Mouse (Mus musculus) liver, adult (tissue): Measurements from ENCODE around the gene Arhgef15.

Experiments used
- GATA4 ChIP-seq: IDR thresholded peaks from 2 replicates; pipeline ENCODE4 v1.6.1; 2014; ENCODE audit warnings: mild to moderate bottlenecking, low read length; ENCODE audit not compliant: insufficient replicate concordance

Gene Arhgef15

DNA sequence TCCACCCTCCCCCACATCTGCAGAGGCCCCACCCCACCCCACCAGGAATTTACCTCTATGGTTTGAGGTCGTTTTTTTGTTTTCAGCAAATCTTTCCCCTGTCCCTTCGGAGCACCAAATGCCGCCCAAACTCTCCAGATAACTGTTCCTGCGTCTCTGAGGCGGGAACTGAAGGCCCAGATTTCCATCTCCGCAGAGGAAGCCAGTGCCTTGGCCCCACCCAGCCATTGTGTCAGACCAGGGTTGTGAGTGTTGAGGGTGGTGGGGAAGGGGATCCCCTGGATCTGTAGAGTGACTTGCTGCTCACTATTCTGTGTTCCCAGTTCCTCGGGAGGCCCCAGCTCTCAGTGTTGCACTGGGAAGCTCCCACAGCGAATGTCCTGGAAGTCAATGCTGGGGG is at the start of gene Arhgef15:
Gene Arhgef15 (minus strand): TSS at position 173 of the 400 bp plus-strand sequence.
- no peak; the same call in 1 of the 2 replicates for TF ChIP-seq GATA4

DNA sequence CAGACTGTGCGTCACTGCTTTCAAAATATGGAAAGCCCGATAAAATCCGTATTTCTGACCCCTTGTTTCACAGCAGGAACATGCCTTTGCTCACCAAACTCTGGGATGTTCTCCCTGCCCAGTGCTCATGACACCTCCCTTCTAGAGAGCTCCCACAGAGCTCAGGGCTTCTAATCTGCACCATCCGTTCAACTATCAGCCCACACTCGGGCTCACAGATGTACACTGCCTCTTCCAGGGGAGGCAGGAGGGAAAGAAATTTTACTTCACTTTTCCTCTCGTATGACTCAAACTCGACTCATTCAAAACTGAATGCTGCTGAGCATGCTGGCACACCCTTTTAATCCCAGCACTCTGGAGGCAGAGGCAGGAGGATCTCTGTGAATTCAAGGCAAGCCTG is 47.9 kb upstream of the Arhgef15 start:
- TF ChIP-seq GATA4: no peak

DNA sequence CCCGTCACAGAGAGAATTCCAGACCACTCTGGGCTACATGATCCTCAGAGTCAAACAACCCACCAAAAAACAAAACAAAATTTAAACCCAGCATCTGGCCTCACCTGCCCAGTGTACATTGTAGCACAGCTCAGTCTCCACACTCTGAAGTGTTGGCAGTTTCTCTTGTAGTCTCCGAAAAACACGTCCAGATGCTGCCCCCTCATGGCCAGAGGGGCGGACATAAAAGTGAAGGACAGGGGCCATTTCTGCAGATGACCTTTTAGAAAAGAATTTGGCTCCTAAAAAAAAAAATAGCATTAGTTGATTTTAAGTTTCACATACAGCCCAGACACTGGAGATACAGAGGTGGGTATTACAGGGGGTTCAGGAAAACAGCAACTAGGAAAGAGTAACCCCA is 46.3 kb upstream of the Arhgef15 start:
- TF ChIP-seq GATA4: no peak

DNA sequence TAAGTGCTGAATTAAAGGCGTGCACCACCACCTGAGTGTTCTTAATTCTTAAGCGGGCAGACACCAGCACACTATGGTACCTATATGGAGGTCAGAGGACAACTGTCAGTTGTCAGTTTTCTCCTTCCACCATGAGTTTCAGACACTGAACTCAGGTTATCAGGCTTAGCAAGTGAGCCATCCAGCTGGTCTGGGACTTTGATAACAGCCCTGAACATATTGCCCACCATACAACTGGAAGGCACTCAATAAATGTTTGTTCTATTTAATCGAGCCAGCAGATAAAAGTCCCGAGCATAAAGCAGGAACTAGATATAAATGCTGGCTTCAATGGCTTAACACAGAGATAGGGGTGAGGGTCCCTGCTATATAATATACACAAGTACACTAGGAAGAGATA is 39.8 kb upstream of the Arhgef15 start:
- no peak for TF ChIP-seq GATA4

DNA sequence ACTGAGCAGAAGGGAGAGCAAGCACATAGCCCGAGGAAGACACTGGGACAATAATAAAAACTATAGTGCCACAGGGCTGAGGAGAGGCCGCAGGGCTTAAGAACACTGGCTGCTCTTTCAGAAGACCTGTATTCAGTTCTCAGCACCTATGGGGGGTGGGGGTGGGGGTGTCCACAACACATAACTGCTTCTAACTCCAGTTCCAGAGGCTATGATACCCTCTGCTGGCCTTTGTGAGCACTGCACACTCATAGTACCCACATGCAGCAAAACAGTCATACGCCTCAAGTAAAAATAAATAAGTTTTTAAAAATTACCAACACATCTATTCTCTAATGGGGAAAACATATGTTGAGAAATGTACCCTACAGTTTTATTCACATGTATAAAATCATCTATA is 37.1 kb upstream of the Arhgef15 start:
- TF ChIP-seq GATA4: no peak

DNA sequence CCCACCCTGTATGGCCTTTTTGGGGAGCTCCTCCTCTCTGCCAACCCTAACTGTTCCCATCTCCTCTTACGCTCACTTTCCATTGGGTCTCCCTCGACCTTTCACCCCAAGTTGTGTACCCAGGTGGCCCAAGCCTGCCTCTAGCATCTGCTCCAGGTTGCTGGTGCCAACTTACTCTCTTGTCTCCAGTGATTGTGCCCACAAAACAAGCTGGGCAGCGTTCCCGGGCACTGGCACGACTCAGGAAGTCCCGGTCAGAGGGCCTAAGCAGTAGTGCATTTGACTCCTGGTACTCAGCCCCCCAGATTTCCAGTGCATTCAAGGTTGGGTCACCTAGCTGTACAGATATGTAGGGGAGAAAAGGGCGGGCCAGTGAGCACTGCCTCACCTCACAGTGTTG is 35.8 kb upstream of the Arhgef15 start:
- no peak for TF ChIP-seq GATA4

DNA sequence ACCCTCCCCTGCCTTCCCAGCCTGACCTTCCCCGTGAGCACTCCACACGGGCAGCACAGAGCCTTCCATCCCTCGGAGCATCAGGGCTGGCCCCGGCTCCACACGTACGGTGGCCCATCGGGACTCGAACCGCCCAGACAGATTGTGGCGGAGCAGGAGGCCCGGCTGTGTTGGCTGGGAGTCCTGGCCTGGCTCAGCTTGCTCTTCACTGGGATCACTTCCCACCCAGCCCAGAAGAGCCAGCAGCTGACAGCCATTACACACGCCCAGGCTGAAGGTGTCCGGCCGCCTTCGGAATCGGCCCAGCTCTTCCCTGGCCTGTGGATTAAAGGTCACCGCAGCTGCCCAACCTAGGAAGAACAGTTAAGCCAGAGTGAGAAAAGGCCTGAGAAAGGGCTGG is 31.1 kb upstream of the Arhgef15 start:
- no peak for TF ChIP-seq GATA4

DNA sequence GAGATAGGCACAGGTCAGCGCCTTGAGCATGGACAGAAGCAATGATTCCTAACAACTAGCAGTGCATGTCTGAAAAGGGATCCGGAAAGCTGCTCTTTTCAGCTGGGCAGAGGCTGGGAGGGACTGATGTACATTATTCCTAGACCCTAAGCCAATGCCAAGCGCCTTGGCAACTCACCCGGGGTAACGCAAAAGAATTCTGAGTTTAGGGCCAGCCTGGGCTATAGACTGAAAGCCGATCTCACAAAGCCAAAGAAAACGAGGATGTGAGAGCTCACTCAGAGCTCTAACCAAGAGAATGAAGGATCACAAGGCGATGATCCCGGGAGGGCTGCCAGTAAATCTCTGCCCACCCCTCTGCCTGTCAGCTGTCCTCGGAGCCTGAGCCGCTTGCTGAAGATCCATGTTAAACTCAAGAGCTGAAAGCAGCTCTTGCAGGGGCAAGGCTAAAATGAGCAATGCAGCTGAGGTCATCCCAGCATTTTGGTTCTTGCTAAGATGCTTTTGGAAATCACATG is 30.1 kb upstream of the Arhgef15 start:
- TF ChIP-seq GATA4: no peak

DNA sequence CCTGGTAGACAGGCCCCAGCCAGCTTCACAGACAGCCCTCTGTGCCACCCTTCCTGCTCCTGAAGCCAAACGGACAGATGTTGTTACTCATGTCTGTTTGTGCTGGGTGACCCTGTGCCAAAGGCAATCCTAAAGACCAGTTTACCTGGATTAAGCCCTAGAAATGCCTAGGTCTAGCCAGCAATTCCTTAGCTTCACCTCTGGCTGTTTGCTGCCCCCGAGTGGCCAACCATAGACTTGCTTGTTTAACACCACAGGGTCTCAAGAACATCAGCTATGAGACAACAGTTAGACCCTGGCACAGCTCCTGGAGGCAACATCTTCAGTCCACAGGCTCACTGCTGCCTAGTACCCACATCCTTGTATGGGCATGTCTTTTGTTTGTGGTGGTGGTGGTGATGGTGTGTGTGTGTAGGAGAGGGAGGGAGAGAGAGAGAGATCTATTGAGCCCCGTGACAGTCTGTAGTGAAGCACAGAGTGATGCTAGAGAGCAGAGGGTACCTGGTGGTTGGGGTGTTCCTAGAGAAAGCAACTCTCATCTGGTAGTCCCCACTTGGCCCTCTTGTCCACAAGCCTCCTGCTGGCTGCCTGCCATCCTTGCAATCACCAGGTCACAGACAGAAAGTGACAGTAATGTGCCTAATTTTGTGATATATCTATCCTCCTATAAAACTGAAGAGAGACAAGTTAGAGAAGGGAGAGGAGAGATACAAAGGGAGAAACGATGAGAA is 25.5 kb upstream of the Arhgef15 start:
- TF ChIP-seq GATA4: no peak

DNA sequence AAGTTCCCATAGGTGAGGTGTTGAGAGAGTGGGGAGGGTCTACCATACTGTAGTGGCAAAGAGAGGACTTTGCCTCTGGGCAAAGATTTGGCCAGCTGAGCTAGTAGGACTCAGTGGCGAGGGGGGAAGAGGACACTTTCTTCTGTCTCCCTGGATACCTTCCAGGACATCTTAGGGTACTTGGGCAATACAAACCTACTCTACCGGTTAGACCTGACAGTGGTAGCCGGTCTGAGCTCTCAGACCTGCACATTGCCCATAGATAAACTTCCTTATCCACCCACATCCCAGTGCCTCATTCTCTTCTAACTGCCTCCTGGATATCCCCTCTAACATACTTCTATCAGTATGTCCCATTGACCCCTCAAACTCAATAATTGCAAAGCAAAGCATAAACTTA is 23.6 kb upstream of the Arhgef15 start:
- TF ChIP-seq GATA4: no peak

DNA sequence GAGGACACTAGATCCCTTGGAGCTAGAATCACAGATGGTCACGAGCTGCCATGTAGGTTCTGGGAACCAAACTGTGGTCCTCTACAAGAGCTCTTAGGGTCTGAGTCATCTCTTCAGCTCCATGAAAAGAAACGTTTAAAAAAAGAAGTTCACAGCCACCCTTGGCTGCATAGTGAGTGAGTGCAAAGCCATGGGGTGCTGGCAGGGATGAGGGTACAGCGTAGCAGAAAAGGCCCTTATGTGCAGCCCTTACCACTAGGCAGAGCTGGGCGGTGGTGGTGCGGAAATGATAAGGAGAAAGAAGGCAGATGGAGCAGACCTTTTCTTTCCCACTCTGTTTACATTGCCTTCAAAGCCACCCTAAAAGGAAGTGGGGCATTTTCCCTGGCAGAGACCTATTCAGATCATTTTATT is 22.0 kb upstream of the Arhgef15 start:
- no peak for TF ChIP-seq GATA4

DNA sequence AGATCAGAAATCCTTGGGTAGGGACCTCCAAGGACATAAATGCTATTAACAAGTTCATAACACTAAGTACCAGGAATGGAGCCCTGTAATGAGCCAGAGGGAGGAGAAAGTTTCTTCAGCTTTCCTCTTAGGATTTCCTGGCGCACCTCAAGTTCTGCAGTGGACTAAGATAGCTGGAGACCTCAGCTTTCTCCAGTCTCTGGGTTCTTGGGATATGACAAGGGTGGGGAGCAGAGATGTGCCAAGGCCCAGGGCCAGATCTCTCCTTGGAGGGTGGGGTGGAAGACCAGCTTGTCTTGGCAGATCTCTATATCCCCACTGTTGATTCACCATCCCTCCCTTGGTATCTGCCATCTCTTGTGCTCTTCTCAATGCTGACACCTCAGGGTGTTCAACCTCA is 18.3 kb upstream of the Arhgef15 start:
- TF ChIP-seq GATA4: no peak

DNA sequence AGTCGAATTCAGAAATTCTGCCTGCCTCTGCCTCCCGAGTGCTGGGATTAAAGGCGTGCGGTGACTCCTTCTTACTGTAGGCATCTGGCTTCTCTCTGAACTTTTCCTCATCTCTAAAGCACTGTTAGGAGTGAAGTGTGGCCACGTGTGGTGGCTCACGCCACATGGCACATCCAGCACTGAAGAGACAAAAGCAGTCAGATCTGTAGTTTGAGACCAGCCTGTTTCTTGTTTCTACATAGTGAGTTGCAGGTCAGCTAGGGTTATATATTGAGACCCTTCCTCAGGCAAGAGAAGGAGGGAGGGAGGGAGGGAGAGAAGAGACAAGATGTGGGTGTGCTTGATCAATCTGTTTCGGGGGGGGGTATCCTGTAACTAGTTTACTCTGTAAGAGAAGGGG is 17.8 kb upstream of the Arhgef15 start, which contains the start of gene Rangrf:
Gene Rangrf (minus strand): TSS at position 101 of the 400 bp plus-strand sequence.
- no peak for TF ChIP-seq GATA4

DNA sequence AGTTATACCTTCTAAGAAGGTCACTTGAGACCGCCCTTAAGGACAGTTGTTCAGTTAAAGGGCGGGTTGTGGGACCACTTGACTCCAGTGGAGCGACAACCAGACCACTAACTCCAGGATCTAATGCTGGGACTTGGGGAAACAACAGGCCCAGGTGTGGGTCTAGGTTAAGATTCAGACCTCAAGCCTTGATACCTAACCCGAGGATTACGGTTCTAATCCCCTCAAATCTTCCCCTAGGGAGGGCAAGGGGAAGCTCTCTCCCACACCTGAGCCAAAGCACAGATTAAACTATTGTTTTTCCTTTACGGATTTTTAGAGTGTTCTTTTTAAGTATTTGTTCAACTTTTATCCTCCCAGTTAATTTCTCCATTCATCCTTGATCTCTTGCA is 16.8 kb upstream of the Arhgef15 start:
- no peak for TF ChIP-seq GATA4

DNA sequence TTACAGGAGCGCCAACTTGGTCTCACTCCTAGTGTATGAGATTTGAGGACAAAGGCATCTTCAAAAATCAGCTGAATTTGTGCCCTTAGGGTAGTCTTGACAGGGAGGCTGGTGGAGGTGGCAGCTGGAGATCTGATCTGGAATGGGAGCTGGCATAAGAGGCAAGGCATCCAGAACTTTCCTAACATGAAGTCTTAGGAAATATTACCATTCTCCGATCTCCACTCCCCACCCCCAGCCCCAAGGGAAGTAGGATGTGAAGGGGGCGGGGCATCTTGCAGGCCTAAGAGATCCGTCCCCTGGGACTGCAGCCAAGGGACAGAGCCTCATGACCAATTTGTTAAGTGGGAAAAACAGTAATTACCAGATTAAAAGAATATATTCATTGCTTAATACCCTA is 13.0 kb upstream of the Arhgef15 start:
- TF ChIP-seq GATA4: no peak

DNA sequence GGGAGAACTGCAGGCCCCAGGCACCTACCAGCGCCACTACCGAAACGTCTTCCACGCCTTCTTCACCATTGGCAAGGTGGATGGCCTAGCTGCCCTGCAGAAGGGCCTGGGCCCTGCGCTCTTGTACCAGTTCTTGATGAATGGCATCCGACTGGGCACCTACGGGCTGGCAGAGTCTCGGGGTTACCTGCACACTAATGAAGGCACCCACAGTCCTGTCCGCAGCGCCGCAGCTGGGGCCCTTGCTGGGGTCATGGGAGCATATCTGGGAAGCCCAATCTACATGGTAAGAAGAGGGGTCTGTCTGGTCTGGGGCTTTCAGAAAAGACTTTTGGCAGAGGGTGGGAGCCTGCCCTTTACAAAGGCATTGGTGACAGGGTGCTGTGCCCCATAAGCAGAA is 11.5 kb upstream of the Arhgef15 start:
- no peak for TF ChIP-seq GATA4
